Mouse (Mus musculus) heart, postnatal 25 days (tissue): ENCODE measurements around the gene Plaa. TPM values are rescaled to one million over a fixed set of nuclear protein-coding genes. Genes with fewer than 3 reads are reported as not detected.

ENCODE experiments used
- DNase-seq: peaks from one replicate; pipeline ENCODE4 v3.0.0; 2022; ENCODE audit warnings: low spot score
- intact Hi-C: fragments of 180-260 bp; cut with DNase I; formaldehyde crosslinking; loops from one replicate; pipeline ENCODE4 v1.15.1; 2025
- total RNA-seq, 2 experiments: library from RNA; stranded (reverse); gene quantifications; 2 replicates each; pipeline ENCODE4 v1.2.3; 2021

The Plaa gene
- total RNA-seq, 2 experiments from 2014 or later = 41.8 to 45.6 TPM

DNA sequence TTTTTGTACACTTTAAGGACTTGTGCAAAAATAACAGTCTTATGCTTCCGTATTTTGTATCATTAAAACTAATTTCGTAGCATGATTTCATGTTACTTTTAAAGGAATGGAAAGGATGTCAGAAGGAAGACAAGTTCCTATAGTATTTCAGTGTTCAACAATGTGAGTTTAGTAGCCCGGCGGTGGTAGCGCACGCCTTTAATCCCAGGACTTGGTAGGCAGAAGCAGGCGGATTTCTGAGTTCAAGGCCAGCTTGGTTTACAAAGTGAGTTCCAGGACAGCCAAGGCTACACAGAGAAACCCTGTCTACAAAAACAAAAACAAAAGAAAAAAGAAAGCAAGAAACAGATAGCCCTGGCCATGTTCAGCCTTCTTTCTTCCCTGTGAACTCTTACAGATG lies 45.9 kb downstream of the Plaa start:
- no peak for DNase-seq
- intact Hi-C loops = no loop called here

- DNase-seq = peak; percentile 80
- intact Hi-C loops = no loop called here
Observed at GRCm38 (mm10) chr4:94556265-94557054, 46.6 kb downstream of the Plaa start, which contains the start of the genes Gm10306 and Caap1. Gene Gm10306, plus strand, starts transcription at chr4:94556546. Gene Caap1, minus strand, starts transcription at chr4:94556796.

DNA sequence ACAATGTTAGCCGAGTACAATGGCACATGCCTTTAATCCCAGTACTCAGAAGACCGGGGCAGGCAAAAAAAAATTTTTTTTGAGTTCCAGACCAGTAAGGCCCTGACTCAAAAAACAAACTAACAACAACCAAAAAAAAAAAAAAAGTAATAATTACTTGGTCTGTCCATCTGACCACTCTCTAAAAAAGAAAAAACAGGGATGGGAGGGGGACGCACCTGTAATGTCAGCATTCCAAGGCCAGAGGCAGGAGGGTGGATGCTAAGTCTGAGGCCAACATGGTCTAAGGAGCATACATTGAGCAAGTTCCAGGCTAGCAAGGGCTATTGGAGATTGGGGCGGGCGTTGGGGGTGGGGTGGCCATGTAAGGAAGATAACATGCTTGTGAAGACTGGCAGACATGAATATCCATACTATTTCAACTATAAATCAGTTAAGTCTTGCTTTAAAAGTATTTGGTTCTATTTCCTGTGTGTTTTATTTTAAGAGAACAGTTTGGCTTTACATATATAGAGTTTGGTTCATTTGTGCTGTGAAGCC lies 48.0 kb downstream of the Plaa start:
- intact Hi-C loops = no loop called here
- DNase-seq = no peak

- intact Hi-C loops = no loop called here
- DNase-seq = no peak
Observed at GRCm38 (mm10) chr4:94544321-94544720, 58.7 kb downstream of the Plaa start.

- DNase-seq = no peak
- intact Hi-C loops = no loop called here
Observed at GRCm38 (mm10) chr4:94543041-94543440, 60.0 kb downstream of the Plaa start.

- intact Hi-C loops = no loop called here
Observed at GRCm38 (mm10) chr4:94533205-94533604, 69.8 kb downstream of the Plaa start.

GRCm38 (mm10) chr4:94529448-94529847 lies 73.6 kb downstream of the Plaa start:
- no peak for DNase-seq
- intact Hi-C loops = no loop called here

More at GRCm38 (mm10) chr4:94533205-94533604, 69.8 kb downstream of the Plaa start:
- no peak for DNase-seq

DNA sequence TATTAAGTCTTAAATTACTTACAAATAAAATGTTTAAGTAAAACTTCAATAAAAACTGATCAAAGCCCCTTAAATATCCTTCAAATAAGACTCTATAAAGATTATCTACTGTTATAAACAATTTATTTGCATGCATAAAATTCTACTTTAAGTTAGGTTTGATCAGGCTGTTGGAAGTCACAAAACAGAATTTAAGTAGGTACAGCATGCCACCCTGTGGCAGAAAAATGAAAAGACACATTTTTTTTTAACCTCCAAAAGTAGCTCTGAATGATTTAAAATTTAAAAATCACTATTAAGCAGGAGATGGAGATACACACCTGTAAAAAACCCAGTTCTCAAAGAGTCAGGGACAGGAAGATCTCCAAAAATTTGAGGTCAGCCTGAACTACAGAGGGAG lies 79.7 kb downstream of the Plaa start:
- intact Hi-C loops = no loop called here
- no peak for DNase-seq

- intact Hi-C loops = loop anchor here (5.0 kb wide), 1 partner anchor 395 kb away; no protein-coding TSS in a partner anchor
Observed at GRCm38 (mm10) chr4:94517631-94518030, 85.4 kb downstream of the Plaa start.

More at GRCm38 (mm10) chr4:94517631-94518030, 85.4 kb downstream of the Plaa start:
- no peak for DNase-seq

Other genes starting within 250 kb of the Plaa start
- gene Gm10306, start 46.7 kb downstream of the Plaa start, total RNA-seq = not detected
- gene Caap1, start 46.4 kb downstream of the Plaa start, total RNA-seq = 1 to 10 TPM; 3.9 to 4.5 TPM
- 1 to 10 TPM; 4.8 to 5.3 TPM for gene Ift74, start 11.2 kb upstream of the Plaa start, total RNA-seq
- not detected for gene Lrrc19, start 46.9 kb upstream of the Plaa start, total RNA-seq
- 10 to 100 TPM; 41.6 to 47.3 TPM for gene Tek, start 136.0 kb upstream of the Plaa start, total RNA-seq